Mouse (Mus musculus): Measurements from ENCODE around the gene Tulp2. TPM values are rescaled to one million over a fixed set of nuclear protein-coding genes. Genes with fewer than 3 reads are reported as not detected.
A peak's percentile ranks its signal among the peaks of the same experiment; 100 is the strongest.
"Not testable (repeated sequence)": the region's sequence is repeated elsewhere in the genome, so short reads cannot be mapped to it uniquely, and the experiment has no call there.

Gene Tulp2
- polyA plus RNA-seq, 1 experiment from 2014 or later: 0.87 TPM

GRCm38 (mm10) chr7:45522957-45523676 lies 41.4 kb downstream of the Tulp2 start:
- WGBS: 64% methylated on average over 18 of the region's 18 CpGs
- Histone ChIP-seq H3K27ac (ENCODE audit: poor library complexity, severe bottlenecking) (peak overlapping the region; percentile 72), H3K4me1 (replicated peaks) (peaks cover 27% of the 10 kb centered on the region), H3K9ac (peak overlapping the region; percentile 63), H3K4me3 (peak overlapping the region; percentile 46), H3K27me3 (replicated peaks) (no peaks in the 10 kb centered on the region), H3K9me3 (replicated peaks) (no peaks in the 10 kb centered on the region), H3K4me2 (peak overlapping the region; percentile 77), H3K36me3 (peaks cover 17% of the 10 kb centered on the region)
- peak; percentile 46; the same call in 1 of the 2 replicates for ATAC-seq (ENCODE audit: insufficient number of reproducible peaks, low FRiP score)

- Histone ChIP-seq H3K36me3 (peaks cover 17% of the 10 kb centered on the region), H3K9me3 (replicated peaks) (no peaks in the 10 kb centered on the region), H3K4me1 (replicated peaks) (peaks cover 27% of the 10 kb centered on the region), H3K27me3 (replicated peaks) (no peaks in the 10 kb centered on the region), H3K27ac (ENCODE audit: poor library complexity, severe bottlenecking) (peak overlapping the region; percentile 72), H3K4me2 (peak overlapping the region; percentile 77), H3K4me3 (peak overlapping the region; percentile 46), H3K9ac (peak overlapping the region; percentile 63)
- no peak for ATAC-seq (ENCODE audit: insufficient number of reproducible peaks, low FRiP score)
- WGBS: 73% methylated on average over 13 of the region's 13 CpGs
These were observed 42.0 kb downstream of the Tulp2 start for GRCm38 (mm10) chr7:45523678-45524170.

GRCm38 (mm10) chr7:45524841-45525621 lies 43.4 kb downstream of the Tulp2 start:
- peak overlapping the region; percentile 77 for H3K4me2 ChIP-seq
- 5% methylated on average over 12 of the region's 12 CpGs for WGBS
- no peaks in the 10 kb centered on the region for H3K9me3 ChIP-seq (replicated peaks)
- peak overlapping the region; percentile 72 for H3K4me3 ChIP-seq
- peaks cover 17% of the 10 kb centered on the region for H3K36me3 ChIP-seq
- peaks cover 37% of the 10 kb centered on the region for H3K4me1 ChIP-seq (replicated peaks)
- H3K9ac ChIP-seq: peak overlapping the region; percentile 90
- peak overlapping the region; percentile 95 for H3K27ac ChIP-seq (ENCODE audit: poor library complexity, severe bottlenecking)
- no peaks in the 10 kb centered on the region for H3K27me3 ChIP-seq (replicated peaks)
- ATAC-seq (ENCODE audit: insufficient number of reproducible peaks, low FRiP score): peak; percentile 82

DNA sequence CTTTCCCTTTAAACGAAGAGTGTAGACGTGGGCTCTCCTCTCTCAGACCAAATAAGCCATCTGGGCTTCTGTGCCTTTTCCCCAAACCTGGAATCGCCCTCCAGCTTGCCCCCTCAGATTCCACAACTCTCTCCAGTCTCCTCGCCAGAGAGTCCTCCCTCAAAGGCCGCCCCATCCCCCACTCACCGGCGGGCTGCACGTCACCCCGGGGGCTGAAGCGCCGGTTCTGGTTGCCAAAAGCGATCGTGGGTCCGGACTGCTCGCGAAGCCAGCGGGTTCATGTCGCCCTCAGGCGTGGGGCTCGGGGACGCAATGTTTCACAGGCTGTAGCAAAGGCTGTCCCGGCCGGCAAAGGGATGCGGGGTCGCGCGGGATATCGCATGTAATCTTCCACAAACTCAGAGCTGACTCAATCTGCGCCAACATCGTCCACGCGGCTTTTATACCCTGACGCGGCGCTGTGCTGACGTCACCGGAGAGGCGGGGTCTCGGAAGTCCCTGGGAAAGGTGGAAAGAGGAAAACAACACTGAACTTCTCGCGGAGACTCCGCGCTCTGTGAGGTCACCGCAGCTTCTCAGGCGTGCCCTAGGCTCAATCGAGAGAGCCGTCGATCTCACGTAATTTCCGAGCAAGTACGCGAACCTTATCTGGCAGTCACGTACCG lies 44.3 kb downstream of the Tulp2 start, which contains the start of the genes Ppp1r15a and Plekha4:
TSS of gene Ppp1r15a (minus strand) at position 460 of the 665 bp plus-strand sequence.
TSS of gene Plekha4 (plus strand) at position 522 of the 665 bp plus-strand sequence.
- H3K36me3 ChIP-seq: peaks cover 17% of the 10 kb centered on the region
- H3K9ac ChIP-seq: peak within 1 kb of the TSS; percentile 90
- H3K27ac ChIP-seq (ENCODE audit: poor library complexity, severe bottlenecking): peak within 1 kb of the TSS; percentile 95
- H3K4me3 ChIP-seq: peak within 1 kb of the TSS; percentile 72
- no peaks in the 10 kb centered on the region for H3K9me3 ChIP-seq (replicated peaks)
- no peaks in the 10 kb centered on the region; the same call in 1 of the 2 replicates for H3K27me3 ChIP-seq (replicated peaks)
- H3K4me2 ChIP-seq: peak within 1 kb of the TSS; percentile 77
- H3K4me1 ChIP-seq (replicated peaks): peaks cover 43% of the 10 kb centered on the region
- under 1% methylated on average over 54 of the region's 54 CpGs for WGBS
- peak; percentile 86 for ATAC-seq (ENCODE audit: insufficient number of reproducible peaks, low FRiP score)

DNA sequence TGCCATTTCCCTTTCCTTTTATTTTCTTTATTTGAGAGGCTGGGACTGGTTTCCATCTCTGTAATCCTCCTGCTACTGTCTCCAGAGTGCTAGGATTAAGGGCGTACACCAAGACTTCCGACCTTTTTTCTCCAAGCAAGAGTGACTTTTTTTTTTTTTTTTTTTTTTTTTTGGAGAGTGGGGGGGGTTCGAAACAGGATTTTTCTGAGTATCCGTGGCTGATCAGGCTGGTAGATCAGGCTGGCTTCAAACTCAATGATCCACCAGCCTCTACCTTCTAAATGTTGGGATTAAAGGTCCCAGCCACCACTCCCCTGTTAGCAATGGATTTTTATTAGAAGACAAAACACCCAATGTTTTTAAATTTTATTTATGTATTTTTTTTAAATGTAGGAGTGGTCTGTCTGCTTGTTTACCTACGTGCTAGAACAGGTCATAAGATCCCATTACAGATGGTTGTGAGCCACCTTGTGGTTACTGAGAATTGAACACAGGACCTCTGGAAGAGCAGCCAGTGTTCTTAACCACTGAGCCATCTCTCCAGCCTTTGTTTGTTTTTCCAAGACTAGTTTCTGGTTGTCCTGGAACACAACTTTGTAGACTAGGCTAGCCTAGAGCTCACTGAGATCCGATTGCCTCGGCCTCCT lies 44.9 kb downstream of the Tulp2 start:
- H3K4me3 ChIP-seq: peak overlapping the region; percentile 72
- peaks cover 17% of the 10 kb centered on the region for H3K36me3 ChIP-seq

GRCm38 (mm10) chr7:45527169-45527568 lies 45.5 kb downstream of the Tulp2 start:
- not testable (repeated sequence) for H3K4me3 ChIP-seq; H3K27me3 ChIP-seq (replicated peaks); H3K9ac ChIP-seq; H3K9me3 ChIP-seq (replicated peaks); ATAC-seq (ENCODE audit: insufficient number of reproducible peaks, low FRiP score); H3K4me2 ChIP-seq
- 74% methylated on average over 6 of the region's 6 CpGs for WGBS
- Histone ChIP-seq H3K4me1 (replicated peaks) (peaks cover 42% of the 10 kb centered on the region), H3K27ac (ENCODE audit: poor library complexity, severe bottlenecking) (peak overlapping the region; percentile 95; the same call in 1 of the 2 replicates), H3K36me3 (peaks cover 17% of the 10 kb centered on the region)

More for the DNA sequence above, 44.9 kb downstream of the Tulp2 start:
- H3K27ac ChIP-seq (ENCODE audit: poor library complexity, severe bottlenecking): peak overlapping the region; percentile 95
- ATAC-seq (ENCODE audit: insufficient number of reproducible peaks, low FRiP score): no peak
- H3K9me3 ChIP-seq (replicated peaks): no peaks in the 10 kb centered on the region
- no peaks in the 10 kb centered on the region; the same call in 1 of the 2 replicates for H3K27me3 ChIP-seq (replicated peaks)
- H3K9ac ChIP-seq: peak overlapping the region; percentile 90; the same call in 1 of the 2 replicates
- peaks cover 43% of the 10 kb centered on the region for H3K4me1 ChIP-seq (replicated peaks)
- WGBS: 19% methylated on average over 7 of the region's 7 CpGs
- H3K4me2 ChIP-seq: peak overlapping the region; percentile 77

DNA sequence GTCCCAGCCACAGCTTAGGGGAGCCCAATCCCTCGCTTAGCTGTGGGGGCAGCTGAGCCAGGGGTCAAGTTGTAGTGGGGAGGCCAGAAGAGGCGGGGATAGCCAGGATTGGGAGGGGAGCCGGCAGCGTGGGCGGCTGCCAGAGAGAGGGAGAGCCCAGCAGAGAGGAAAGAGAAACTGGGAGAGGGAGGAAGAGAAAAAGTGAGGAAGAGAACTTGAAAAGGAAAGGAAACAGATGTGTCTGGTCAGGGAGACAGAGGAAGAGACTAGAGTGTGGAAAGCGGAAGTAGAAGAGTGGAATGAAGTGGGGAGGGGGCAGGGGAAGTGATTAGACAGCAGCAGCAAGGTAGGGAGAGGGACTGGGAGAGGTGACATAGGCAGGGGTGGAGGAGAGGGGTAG lies 47.8 kb downstream of the Tulp2 start:
- Histone ChIP-seq H3K9me3 (replicated peaks) (no peaks in the 10 kb centered on the region), H3K4me2 (peak overlapping the region; percentile 20), H3K27ac (ENCODE audit: poor library complexity, severe bottlenecking) (peak overlapping the region; percentile 17; the same call in 1 of the 2 replicates), H3K9ac (peak overlapping the region; percentile 56), H3K36me3 (peaks cover 1% of the 10 kb centered on the region), H3K4me3 (no peak overlapping the region), H3K27me3 (replicated peaks) (peaks cover 3% of the 10 kb centered on the region; the same call in 1 of the 2 replicates), H3K4me1 (replicated peaks) (peaks cover 26% of the 10 kb centered on the region)
- no peak for ATAC-seq (ENCODE audit: insufficient number of reproducible peaks, low FRiP score)
- 7% methylated on average over 6 of the region's 6 CpGs for WGBS

DNA sequence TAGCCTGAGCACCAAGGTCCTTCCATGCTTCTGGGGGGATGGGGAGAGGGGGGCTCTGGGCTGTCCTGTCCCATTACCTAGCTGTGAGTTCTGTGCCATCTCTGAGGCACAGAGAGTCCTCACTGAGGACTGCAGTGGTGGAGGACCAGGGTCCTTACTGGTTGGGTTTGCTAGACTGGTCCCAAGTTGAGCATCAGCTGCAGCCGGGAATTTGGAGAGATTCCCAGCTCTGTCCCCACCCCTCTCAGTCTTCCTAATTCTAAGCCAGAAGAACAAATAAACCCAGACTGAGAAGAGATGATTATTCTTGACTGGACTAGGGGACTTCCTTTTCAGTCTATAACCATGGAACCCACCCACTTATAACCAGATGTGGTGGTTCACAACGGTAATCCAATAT lies 49.0 kb downstream of the Tulp2 start:
- H3K4me1 ChIP-seq (replicated peaks): peaks cover 16% of the 10 kb centered on the region
- no peak overlapping the region; the same call in 1 of the 2 replicates for H3K4me3 ChIP-seq
- WGBS: 71% methylated on average over 2 of the region's 2 CpGs
- H3K9ac ChIP-seq: 0 out of 2 replicates have a peak overlapping the region, but pooled peaks have one; percentile 9
- peak overlapping the region; percentile 20 for H3K4me2 ChIP-seq
- no peaks in the 10 kb centered on the region for H3K9me3 ChIP-seq (replicated peaks)
- ATAC-seq (ENCODE audit: insufficient number of reproducible peaks, low FRiP score): no peak
- H3K27ac ChIP-seq (ENCODE audit: poor library complexity, severe bottlenecking): no peak overlapping the region
- no peaks in the 10 kb centered on the region for H3K36me3 ChIP-seq
- peaks cover 3% of the 10 kb centered on the region; the same call in 1 of the 2 replicates for H3K27me3 ChIP-seq (replicated peaks)

DNA sequence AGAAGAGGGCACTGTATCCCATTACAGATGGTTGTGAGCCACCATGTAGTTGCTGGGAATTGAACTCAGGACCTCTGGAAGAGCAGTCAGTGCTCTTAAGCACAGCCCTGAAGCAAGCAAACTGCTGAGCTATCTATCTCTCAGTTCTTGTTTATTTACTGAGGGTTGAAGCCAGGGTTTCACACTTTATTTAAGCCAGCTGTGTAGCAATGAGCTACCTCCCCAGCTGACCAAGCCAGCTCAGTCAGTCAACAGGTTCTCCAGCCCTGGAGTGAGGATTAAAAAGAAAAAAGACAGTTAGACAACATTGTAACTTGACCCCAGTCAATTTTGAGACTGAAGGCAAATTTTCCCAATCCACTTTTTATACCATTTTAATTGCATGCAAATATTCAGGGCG lies 54.0 kb downstream of the Tulp2 start:
- Histone ChIP-seq H3K9me3 (replicated peaks) (no peaks in the 10 kb centered on the region), H3K27ac (ENCODE audit: poor library complexity, severe bottlenecking) (no peak overlapping the region), H3K4me2 (no peak overlapping the region), H3K4me1 (replicated peaks) (peaks cover 9% of the 10 kb centered on the region), H3K4me3 (no peak overlapping the region), H3K36me3 (no peaks in the 10 kb centered on the region), H3K9ac (no peak overlapping the region), H3K27me3 (replicated peaks) (0 out of 2 replicates have a peak, but pooled peaks cover 3% of the 10 kb centered on the region)
- ATAC-seq (ENCODE audit: insufficient number of reproducible peaks, low FRiP score): no peak
- 73% methylated on average over 1 of the region's 1 CpGs for WGBS

DNA sequence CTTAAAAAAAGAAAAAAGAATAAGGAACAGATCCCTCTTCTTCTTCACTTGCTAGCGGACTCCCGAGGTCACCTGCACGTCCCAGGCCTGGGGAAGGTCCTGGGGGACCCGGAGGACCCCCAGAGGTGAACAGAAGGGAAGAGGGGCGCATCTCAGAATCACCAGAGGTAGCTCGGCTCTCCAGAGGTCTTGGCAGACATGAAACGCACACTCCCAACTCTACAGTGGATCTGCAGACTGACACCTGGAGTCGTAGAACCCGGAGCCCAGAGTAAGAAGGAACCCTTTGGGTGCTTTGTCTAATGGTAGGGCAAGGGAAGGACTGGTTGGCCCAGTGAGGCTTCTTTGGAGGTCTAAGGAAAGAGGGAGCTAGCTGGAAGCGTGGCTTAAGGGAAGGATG lies 55.9 kb downstream of the Tulp2 start:
- no peak overlapping the region for H3K27ac ChIP-seq (ENCODE audit: poor library complexity, severe bottlenecking)
- WGBS: 76% methylated on average over 10 of the region's 10 CpGs

More for the DNA sequence above, 55.9 kb downstream of the Tulp2 start:
- peak overlapping the region; percentile 62 for H3K4me3 ChIP-seq
- H3K36me3 ChIP-seq: no peaks in the 10 kb centered on the region
- peak overlapping the region; percentile 72 for H3K9ac ChIP-seq
- H3K4me1 ChIP-seq (replicated peaks): peaks cover 9% of the 10 kb centered on the region
- ATAC-seq (ENCODE audit: insufficient number of reproducible peaks, low FRiP score): no peak
- no peaks in the 10 kb centered on the region for H3K9me3 ChIP-seq (replicated peaks)
- no peaks in the 10 kb centered on the region for H3K27me3 ChIP-seq (replicated peaks)
- H3K4me2 ChIP-seq: peak overlapping the region; percentile 95

Measured in heart, embryonic 12.5 days (tissue).